8 mouse cellular contexts compared by ENCODE assay signal in genomic region chr5:33692393-33692792, GRCm38 (mm10). TPM values are rescaled to one million over a fixed set of nuclear protein-coding genes. Genes with fewer than 3 reads are reported as not detected.
A peak's percentile ranks its signal among the peaks of the same experiment; 100 is the strongest.
DNase-seq lines count a peak whose midpoint lies in the region; ATAC-seq lines count a peak whose summit lies in the region.
"Had no signal": no experiment of that assay in that cellular context is flagged by ENCODE, and none has a peak within 500 bp of the region (broad histone marks: within the 10 kb centered on the region; RNA-seq: fewer than 3 reads in every experiment).

No protein-coding gene starts in this region.

- no peaks in the 10 kb centered on the region for H3K9me3 ChIP-seq in heart, embryonic 14.5 days (ENCODE audit: control insufficient read depth, low read length)
- no peaks in the 10 kb centered on the region for H3K9me3 ChIP-seq in liver, embryonic 13.5 days (replicated peaks)

- peaks cover 18% of the 10 kb centered on the region for H3K27me3 ChIP-seq in heart, embryonic 14.5 days (ENCODE audit: control insufficient read depth, insufficient read depth, low read length)
- H3K27me3 ChIP-seq in liver, embryonic 13.5 days = peaks cover 53% of the 10 kb centered on the region

- peak overlapping the region in 1 of 2 experiments; percentile 22; a peak in 1 of 4 replicates for H3K27ac ChIP-seq in heart, embryonic 14.5 days (replicated peaks in 1 of 2; ENCODE audit: control insufficient read depth in 1 of 2, insufficient read depth in 1 of 2, low read depth in 2 of 2, low read length in 2 of 2)
- no peak overlapping the region for H3K27ac ChIP-seq in liver, embryonic 13.5 days
- H3K27ac ChIP-seq: liver, embryonic 14.5 days had no signal

- 10% methylated on average over 24 of the region's 24 CpGs for whole genome bisulfite sequencing in heart, embryonic 14.5 days
- WGBS in liver, embryonic 13.5 days (ENCODE audit: insufficient replicate concordance) = 23% methylated on average over 24 of the region's 24 CpGs

- DNase-seq in thymus, postnatal 4 days = peak; percentile 31
- DNase-seq in thymus, postnatal 0 days (ENCODE audit: low spot score) = no peak
- no peak for DNase-seq in liver, embryonic 13.5 days
- peak; percentile 54 for DNase-seq in urinary bladder, adult 2 months (ENCODE audit: low spot score)
- DNase-seq in adrenal gland, postnatal 25 days = no peak
- DNase-seq in cerebellum, adult 9-10 months = no peak

- H3K4me2 ChIP-seq in heart, embryonic 14.5 days (ENCODE audit: low read length) = peak overlapping the region; percentile 47
- peak overlapping the region; percentile 33; the same call in 1 of the 2 replicates for H3K4me2 ChIP-seq in liver, embryonic 13.5 days

- no peaks in the 10 kb centered on the region for H3K36me3 ChIP-seq in heart, embryonic 14.5 days (ENCODE audit: control insufficient read depth, insufficient read depth, low read length)
- no peaks in the 10 kb centered on the region for H3K36me3 ChIP-seq in liver, embryonic 13.5 days

- peak overlapping the region; percentile 44 for H3K9ac ChIP-seq in heart, embryonic 14.5 days (ENCODE audit: low read length)
- no peak overlapping the region for H3K9ac ChIP-seq in liver, embryonic 13.5 days
- H3K9ac ChIP-seq: liver, embryonic 14.5 days had no signal

- H3K4me1 ChIP-seq in heart, embryonic 14.5 days (ENCODE audit: control insufficient read depth in 2 of 2, insufficient read depth in 2 of 2, low read length in 2 of 2) = peaks cover 34 to 40% of the 10 kb centered on the region in 2 experiments
- H3K4me1 ChIP-seq in liver, embryonic 13.5 days (replicated peaks) = peaks cover 45% of the 10 kb centered on the region

- no peak overlapping the region for H3K4me3 ChIP-seq in heart, embryonic 14.5 days (ENCODE audit: control insufficient read depth in 1 of 2, insufficient read depth in 1 of 2, low read depth in 1 of 2, low read length in 2 of 2)
- no peak overlapping the region for H3K4me3 ChIP-seq in liver, embryonic 13.5 days (replicated peaks)

- ATAC-seq in heart, embryonic 14.5 days (ENCODE audit: insufficient number of reproducible peaks, insufficient read depth, low FRiP score, low read depth) = no peak
- no peak for ATAC-seq in liver, embryonic 13.5 days (ENCODE audit: low read depth)

RNA-seq across cellular contexts. Expression of gene Fgfr3, which starts 29.1 kb away (rescaled TPM):
- polyA plus RNA-seq in thymus, postnatal 0 days (2015; fragmentation: Nextera tagmentation; extraction: Ambion mirVana) = 0.67 and 0.73 TPM in 2 replicates
- polyA plus RNA-seq in heart, embryonic 14.5 days (2014; fragmentation: Nextera tagmentation; extraction: Ambion mirVana) = 2.7 and 3.1 TPM in 2 replicates
- polyA plus RNA-seq in liver, embryonic 13.5 days (2015; fragmentation: Nextera tagmentation; extraction: Ambion mirVana) = 1.7 and 2.7 TPM in 2 replicates
- 62.9 and 69.6 TPM in 2 replicates for polyA plus RNA-seq in urinary bladder, adult 2 months (2012; rRNA removed)
- 2.0 and 3.2 TPM in 2 replicates for total RNA-seq in adrenal gland, postnatal 25 days (2021)

RNA-seq across cellular contexts. Expression of gene Tmem129, which starts 34.2 kb away (rescaled TPM):
- polyA plus RNA-seq in thymus, postnatal 0 days (2015; fragmentation: Nextera tagmentation; extraction: Ambion mirVana) = 28.4 and 30.8 TPM in 2 replicates
- polyA plus RNA-seq in heart, embryonic 14.5 days (2014; fragmentation: Nextera tagmentation; extraction: Ambion mirVana) = 35.4 and 38.3 TPM in 2 replicates
- 20.2 and 21.9 TPM in 2 replicates for polyA plus RNA-seq in liver, embryonic 13.5 days (2015; fragmentation: Nextera tagmentation; extraction: Ambion mirVana)
- polyA plus RNA-seq in urinary bladder, adult 2 months (2012; rRNA removed) = 30.9 and 39.0 TPM in 2 replicates
- 27.7 and 29.5 TPM in 2 replicates for total RNA-seq in adrenal gland, postnatal 25 days (2021)

RNA-seq across cellular contexts. Expression of gene Tacc3, which starts 34.5 kb away (rescaled TPM):
- 195 and 217 TPM in 2 replicates for polyA plus RNA-seq in thymus, postnatal 0 days (2015; fragmentation: Nextera tagmentation; extraction: Ambion mirVana)
- polyA plus RNA-seq in heart, embryonic 14.5 days (2014; fragmentation: Nextera tagmentation; extraction: Ambion mirVana) = 105 and 117 TPM in 2 replicates
- polyA plus RNA-seq in liver, embryonic 13.5 days (2015; fragmentation: Nextera tagmentation; extraction: Ambion mirVana) = 158 and 183 TPM in 2 replicates
- 6.6 and 6.9 TPM in 2 replicates for polyA plus RNA-seq in urinary bladder, adult 2 months (2012; rRNA removed)
- total RNA-seq in adrenal gland, postnatal 25 days (2021) = 14.2 and 14.4 TPM in 2 replicates

RNA-seq across cellular contexts. Expression of gene Slbp, which starts 40.0 kb away (rescaled TPM):
- 353 and 376 TPM in 2 replicates for polyA plus RNA-seq in thymus, postnatal 0 days (2015; fragmentation: Nextera tagmentation; extraction: Ambion mirVana)
- polyA plus RNA-seq in heart, embryonic 14.5 days (2014; fragmentation: Nextera tagmentation; extraction: Ambion mirVana) = 97.7 and 102 TPM in 2 replicates
- 319 and 390 TPM in 2 replicates for polyA plus RNA-seq in liver, embryonic 13.5 days (2015; fragmentation: Nextera tagmentation; extraction: Ambion mirVana)
- polyA plus RNA-seq in urinary bladder, adult 2 months (2012; rRNA removed) = 24.1 and 28.1 TPM in 2 replicates
- 48.6 and 54.7 TPM in 2 replicates for total RNA-seq in adrenal gland, postnatal 25 days (2021)

Comparison
In these comparisons a context has a peak if more than half of its experiments do, and no peak if none do; other contexts are left out.
1. DNase-seq: peak in thymus, postnatal 4 days (single experiment) and urinary bladder, adult 2 months (single experiment); none in thymus, postnatal 0 days (single experiment), liver, embryonic 13.5 days (single experiment), adrenal gland, postnatal 25 days (single experiment) and cerebellum, adult 9-10 months (single experiment).
2. RNA of gene Fgfr3, which starts 29.1 kb away (polyA plus RNA-seq): 62.9 to 69.6 TPM in urinary bladder, adult 2 months; 2.7 to 3.1 TPM in heart, embryonic 14.5 days, 1.7 to 2.7 TPM in liver, embryonic 13.5 days and 0.67 to 0.73 TPM in thymus, postnatal 0 days; every median in the first group is over 10 times any median in the second.
3. RNA of gene Tacc3, which starts 34.5 kb away (polyA plus RNA-seq): 195 to 217 TPM in thymus, postnatal 0 days, 158 to 183 TPM in liver, embryonic 13.5 days and 105 to 117 TPM in heart, embryonic 14.5 days; 6.6 to 6.9 TPM in urinary bladder, adult 2 months; every median in the first group is over 10 times any median in the second.